Mouse (Mus musculus) adrenal gland, adult 18-20 months (tissue): Measurements from ENCODE around the gene Rbmxl1. TPM values are rescaled to one million over a fixed set of nuclear protein-coding genes. Genes with fewer than 3 reads are reported as not detected.
"Not testable (repeated sequence)": the region's sequence is repeated elsewhere in the genome, so short reads cannot be mapped to it uniquely, and the experiment has no call there.

Experiments
- DNase-seq, 2 experiments: peaks; one replicate each; pipeline ENCODE4 v3.0.0; 2021 to 2022; ENCODE audit warnings: low spot score in 2 of 2
- long read RNA-seq, 2 experiments: library from polyadenylated mRNA; stranded (forward); transcript quantifications; one replicate each; pipeline ENCODE4 v2.0.0; 2021
- total RNA-seq, 2 experiments: library from RNA; stranded (reverse); gene quantifications; 1 replicate in 1 of 2; 2 replicates in 1 of 2; pipeline ENCODE4 v1.2.3; 2021

The Rbmxl1 gene
- total RNA-seq: 10 to 100 TPM; 48.5 to 54.7 TPM
- long read RNA-seq, experiment 1, transcript Rbmxl1-201 (2 exons, 1,695 nt): minor isoform, 9 of 34 reads
- long read RNA-seq, experiment 1, transcript Rbmxl1-202 (2 exons, 1,622 nt): major isoform, 23 of 34 reads
- long read RNA-seq, experiment 1, partial matches to known transcripts: 0 of 34 reads
- long read RNA-seq, experiment 1, other reads (novel, unspliced or antisense): 2 of 34 reads
- long read RNA-seq, experiment 2, transcript Rbmxl1-202 (2 exons, 1,622 nt): major isoform, 38 of 68 reads
- long read RNA-seq, experiment 2, transcript Rbmxl1-201 (2 exons, 1,695 nt): minor isoform, 22 of 68 reads
- long read RNA-seq, experiment 2, partial matches to known transcripts: 0 of 68 reads
- long read RNA-seq, experiment 2, other reads (novel, unspliced or antisense): 8 of 68 reads

DNA sequence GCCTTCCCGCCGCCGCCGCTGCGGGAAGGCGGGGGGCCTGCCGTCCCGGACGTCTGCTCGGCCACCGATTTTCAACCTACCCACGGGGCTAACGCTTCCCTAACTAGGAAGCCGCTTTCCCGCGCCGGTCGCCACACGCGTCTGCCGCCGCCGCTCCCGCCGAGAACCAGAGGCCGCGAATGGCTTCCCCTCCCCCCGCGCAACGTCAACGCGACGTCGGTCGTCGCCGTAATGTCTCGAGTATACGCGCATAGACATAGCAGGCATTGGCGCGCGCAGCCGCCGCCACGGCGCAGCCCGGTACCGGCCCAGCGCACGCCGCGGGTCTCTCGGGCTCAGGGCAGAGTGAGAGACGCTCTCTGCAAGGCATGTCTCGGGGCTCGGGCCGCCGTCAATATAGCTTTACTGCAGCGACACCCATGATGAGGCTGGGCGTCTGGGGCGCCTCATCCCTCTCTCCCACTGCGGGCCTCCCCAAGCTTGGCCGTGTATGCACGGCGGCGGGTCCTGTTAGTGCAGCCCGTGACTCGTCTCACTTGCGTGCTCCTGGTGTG, at the start of gene Rbmxl1:
Gene Rbmxl1 (minus strand): TSS at position 180 of the 554 bp plus-strand sequence.
- peak; percentile 92 to 95 for DNase-seq

- no peak for DNase-seq
Observed at GRCm38 (mm10) chr8:78556773-78557434, 48.2 kb upstream of the Rbmxl1 start.

DNA sequence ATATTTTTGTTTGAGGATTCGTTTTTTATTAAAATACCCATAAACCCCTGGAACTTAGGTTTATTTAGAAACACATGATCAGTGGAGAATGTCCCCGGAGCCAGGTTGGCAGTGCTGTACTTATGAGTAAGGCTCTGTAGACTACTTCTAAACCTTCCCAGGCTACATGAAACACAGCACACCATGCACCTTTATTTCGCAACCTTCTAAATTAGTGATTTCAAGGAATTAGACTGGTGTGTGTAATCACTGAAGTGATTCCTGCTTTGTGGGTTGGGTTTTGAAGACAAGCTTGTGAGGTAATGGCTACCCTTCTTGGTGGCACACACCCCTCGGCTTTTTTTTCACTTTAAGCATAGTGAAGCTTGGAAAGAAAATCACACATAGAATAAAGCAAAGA, 47.1 kb upstream of the Rbmxl1 start:
- no peak for DNase-seq

DNA sequence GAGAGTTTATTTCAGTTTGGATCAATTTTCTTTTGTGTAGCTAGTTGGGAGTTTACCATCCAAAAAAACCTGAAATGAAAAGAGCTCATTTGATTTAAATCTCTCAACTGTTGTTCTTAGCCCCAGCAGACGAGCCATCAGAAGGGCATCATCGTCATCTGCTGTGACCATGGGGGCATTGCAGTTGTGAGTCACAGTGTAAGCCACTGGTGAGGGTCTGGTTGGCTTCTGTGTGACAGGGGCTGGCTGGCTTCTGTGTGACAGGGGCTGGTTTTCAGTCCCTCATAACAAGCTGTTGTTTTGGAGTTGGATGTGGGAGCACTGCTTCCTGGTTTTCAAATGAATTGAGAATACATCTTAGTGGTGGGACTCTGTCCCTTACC, 42.0 kb upstream of the Rbmxl1 start:
- no peak for DNase-seq

DNA sequence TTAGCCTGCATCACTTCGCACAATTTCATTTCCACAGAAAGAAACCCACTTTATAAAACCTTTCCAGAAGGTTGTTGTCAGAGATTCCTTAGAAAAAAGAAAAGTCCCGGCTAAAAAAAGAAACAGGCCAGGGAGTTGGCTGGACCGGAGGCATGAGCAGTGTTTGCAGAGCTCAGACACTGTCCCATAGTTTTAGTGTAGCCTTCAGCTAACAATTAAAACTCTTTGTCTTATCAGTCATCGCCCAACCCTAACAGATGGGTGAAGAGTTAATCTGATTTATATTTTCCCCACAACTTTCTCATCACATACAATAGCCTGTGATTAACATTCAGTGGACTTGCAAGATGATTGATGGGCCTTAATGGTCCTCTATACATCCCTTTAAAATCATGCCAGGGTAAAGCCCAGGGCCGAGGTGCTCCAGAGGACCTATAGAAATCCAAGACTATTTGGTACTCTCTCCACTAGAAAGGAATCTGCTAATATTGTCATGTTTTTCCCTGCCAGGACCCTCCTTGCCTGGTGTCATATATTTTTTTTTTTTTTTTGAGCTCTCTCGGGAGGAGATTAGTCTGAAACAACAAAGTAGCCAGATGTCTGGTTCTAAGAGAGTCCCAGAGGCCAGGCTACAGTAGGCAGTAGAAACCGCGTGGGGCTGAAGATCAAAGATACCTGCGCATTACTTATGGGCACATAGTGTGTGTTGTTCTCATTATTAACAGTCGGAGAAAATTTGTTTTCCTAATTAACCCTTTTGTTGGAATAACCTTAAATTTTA, 41.5 kb upstream of the Rbmxl1 start:
- no peak for DNase-seq

- DNase-seq: not testable (repeated sequence)
Observed at GRCm38 (mm10) chr8:78545153-78545817, 36.6 kb upstream of the Rbmxl1 start.

DNA sequence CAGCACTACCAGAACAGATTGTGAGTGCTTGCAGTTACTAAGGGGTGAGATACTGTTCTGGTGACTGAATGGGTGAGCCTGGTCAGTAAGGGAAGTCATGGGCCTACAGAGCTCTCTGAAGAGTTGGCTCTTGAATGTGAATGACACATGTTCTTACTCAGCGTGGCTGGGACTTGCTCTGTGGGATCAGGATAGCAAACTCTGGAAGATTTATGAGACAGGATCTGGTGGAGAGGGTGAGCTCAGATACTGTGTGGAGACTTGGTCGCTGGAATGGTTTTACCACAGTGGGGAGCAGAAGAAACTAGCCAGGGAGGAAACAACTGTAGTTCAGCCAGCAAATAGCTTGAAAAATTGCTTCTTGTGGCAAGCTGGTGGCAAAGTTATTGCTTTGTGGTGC, 35.8 kb upstream of the Rbmxl1 start:
- no peak for DNase-seq

DNA sequence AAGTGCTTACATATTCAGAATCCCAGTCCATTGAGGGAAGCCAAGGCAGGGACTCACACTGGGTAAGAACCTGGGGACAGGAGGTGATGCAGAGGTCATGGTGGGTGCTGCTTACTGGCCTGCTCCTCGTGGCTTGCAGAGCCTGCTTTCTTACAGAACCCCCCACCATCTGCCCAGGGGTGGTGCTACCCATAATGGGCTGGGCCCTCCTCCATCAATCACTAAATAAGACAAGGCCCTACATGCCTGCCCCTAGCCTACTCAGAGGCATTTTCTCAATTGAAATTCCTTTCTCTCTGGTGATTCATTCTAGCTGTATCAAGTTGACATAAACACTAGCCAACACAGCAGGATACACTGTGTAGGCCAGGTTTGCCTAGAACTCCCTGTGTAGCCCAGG, 34.9 kb upstream of the Rbmxl1 start:
- no peak for DNase-seq

- not testable (repeated sequence) for DNase-seq
Observed at GRCm38 (mm10) chr8:78542670-78543069, 34.0 kb upstream of the Rbmxl1 start.

DNA sequence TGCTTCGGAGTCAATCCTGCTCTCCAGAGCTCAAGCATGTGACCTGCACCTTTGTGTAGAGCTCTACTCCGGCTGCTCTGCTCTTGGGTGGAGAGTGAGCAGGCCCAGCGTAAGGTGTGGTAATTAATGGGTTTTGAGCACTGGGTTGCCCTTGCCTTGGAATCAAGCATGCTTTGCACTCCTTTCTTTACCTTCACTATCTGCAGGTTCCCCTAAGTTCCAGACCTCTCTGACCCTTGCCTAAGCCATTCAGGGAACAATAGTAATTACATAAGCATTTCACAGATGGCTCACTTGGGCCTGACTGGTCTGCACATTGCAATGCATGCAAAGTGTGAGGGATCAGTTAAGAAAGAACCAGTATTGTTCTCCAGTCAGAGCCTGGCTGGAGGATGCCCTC, 29.1 kb upstream of the Rbmxl1 start:
- no peak for DNase-seq

GRCm38 (mm10) chr8:78536716-78537115, 28.0 kb upstream of the Rbmxl1 start:
- DNase-seq: no peak

DNA sequence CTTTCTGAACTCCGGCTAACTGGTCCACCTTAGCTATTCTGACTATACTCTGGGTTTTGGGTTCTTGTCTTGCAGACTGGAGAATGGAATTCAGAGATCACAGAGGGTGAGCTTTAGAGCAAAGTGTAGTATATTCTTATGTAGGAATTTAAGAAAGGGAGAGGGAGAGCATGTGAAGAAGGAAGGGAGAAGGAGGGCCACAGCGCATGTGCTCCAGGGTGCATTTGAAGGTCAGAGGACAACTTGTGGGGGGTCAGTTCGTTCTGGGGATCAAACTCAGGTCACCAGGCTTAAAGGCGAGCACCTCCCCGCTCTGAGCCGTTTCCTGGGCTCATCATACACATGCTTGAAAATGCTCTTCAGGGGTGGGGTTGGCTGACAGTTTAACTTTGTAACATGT, 25.3 kb upstream of the Rbmxl1 start:
- no peak for DNase-seq

DNA sequence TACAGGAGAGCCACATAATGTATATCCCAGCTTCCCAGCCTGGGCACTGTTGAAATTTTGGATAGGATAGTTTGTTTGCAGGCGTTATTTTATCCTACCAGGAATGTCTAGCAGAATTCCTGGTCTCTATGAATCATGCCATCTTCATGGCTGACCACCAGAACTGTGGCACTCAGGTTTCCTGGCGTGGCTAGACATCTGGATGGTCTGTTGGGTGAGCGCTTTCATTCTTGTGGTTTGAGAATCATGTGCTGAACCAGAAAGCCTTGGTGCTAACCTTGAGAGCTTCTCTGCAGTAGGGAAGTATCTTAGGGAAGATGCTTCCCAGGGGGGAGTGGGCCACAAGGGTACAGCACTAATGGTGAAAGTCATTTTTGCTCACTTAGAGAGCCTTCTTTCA, 6.4 kb upstream of the Rbmxl1 start:
- DNase-seq: no peak

- DNase-seq: no peak
Observed at GRCm38 (mm10) chr8:78514706-78515105, 6.0 kb upstream of the Rbmxl1 start.

- DNase-seq: no peak
Observed at GRCm38 (mm10) chr8:78513106-78513505, 4.4 kb upstream of the Rbmxl1 start.

DNA sequence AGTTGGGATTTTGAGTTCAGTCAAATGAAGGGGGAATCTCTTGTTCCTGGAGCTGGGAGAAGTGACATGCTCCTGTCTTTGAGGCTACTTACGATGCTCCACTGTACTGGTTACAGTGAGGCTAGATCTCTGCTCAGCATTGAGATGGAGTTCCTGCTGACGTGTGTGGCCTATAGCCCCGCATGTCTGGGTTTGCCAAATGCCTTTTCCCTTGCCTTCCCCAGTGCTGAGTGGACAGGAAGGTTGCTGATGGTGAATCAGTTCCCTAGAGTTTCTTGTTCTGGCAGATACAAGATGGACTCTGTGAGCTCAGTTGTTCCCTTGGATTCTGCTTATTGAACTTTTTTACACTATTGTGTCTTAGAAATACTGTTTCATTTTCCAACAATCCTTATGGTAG, 2.2 kb upstream of the Rbmxl1 start:
- no peak for DNase-seq

GRCm38 (mm10) chr8:78510094-78510493, 1.4 kb upstream of the Rbmxl1 start:
- no peak for DNase-seq

DNA sequence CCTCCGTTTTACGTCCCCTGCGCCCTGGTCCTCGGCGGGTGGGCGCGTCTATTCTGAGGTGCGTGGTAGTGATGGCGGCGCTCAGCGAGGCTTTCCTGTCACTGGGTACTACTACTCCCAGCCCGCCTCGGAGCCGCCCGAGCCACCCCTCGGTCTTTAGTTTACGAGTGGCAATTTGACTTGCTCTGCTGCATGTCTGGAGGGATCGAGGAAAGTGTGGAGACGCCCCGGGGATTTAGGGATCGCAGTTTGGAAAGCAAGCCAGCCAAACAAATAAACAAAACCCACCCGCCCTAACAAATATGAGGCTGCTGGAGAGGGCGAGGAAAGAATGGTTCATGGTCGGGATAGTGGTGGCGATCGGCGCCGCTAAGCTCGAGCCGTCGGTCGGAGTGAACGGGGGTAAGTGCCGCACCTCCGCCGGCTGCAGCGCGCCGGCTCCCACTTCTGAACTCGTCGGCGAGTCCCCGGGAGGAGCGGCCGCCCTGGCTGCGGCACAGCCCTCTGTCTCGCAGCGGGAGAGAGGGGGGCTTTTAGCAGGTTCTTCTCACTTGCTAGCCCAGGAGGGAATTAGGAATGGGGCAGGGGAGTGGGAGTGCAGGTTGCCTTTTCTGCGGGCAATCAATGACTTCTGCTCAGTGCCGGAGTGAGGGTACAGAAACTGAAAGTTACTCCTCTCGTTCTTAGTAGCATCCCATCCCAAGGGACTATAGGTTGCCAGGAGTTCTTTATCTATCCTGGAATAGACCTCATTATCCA, 754 bp upstream of the Rbmxl1 start, which contains the start of gene Slc10a7:
Gene Slc10a7 (plus strand): TSS at position 74 of the 759 bp plus-strand sequence.
- DNase-seq: peak; percentile 75 to 79

- peak; percentile 59 to 66 for DNase-seq
Observed at GRCm38 (mm10) chr8:78507979-78508718, 549 bp downstream of the Rbmxl1 start.
